Mouse (Mus musculus): ENCODE measurements around the gene Tiam1.

DNA sequence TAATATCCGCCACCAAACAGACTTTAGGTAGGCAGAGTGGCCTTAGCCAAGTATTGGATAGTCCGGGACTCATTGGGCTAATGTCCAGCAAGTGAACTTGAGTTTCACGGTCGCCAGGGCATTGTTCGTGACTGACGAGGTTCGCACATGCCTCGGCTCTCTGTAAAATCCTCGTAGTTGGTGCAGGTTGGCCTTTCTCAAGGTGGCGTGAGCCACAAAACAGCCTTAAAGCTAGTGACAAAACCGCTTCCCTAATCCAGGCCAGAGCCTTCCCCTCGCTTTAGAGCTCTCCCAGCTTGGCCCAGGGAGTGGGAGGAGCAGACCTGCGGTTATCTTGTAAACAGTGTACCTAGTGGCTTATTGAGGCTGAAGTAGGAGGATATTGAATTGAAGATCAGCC, 972 bp upstream of the Tiam1 start:
- TF ChIP-seq CTCF (IDR thresholded peaks at IDR 0.05; ENCODE audit: borderline replicate concordance, extremely low read depth, insufficient read depth, insufficient read length) = no peak
- no peak for TF ChIP-seq POLR2A (IDR thresholded peaks at IDR 0.05; ENCODE audit: borderline replicate concordance, extremely low read depth, insufficient read depth, insufficient read length, poor library complexity, severe bottlenecking)

Measured in brain, embryonic 14.5 days (tissue).